Mouse (Mus musculus) frontal cortex, postnatal 10 days (tissue): Measurements from ENCODE around the gene Sla2.
A peak's percentile ranks its signal among the peaks of the same experiment; 100 is the strongest.
"Not testable (repeated sequence)": the region's sequence is repeated elsewhere in the genome, so short reads cannot be mapped to it uniquely, and the experiment has no call there.

ENCODE experiments used
- DNase-seq, 2 experiments: peaks; one replicate each; pipeline ENCODE4 v3.0.0; 2022; ENCODE audit warnings: low spot score in 2 of 2, mixed read lengths in 1 of 2

Sla2 gene

GRCm38 (mm10) chr2:156840301-156841027 lies 46.5 kb downstream of the Sla2 start:
- peak in 1 of 2 experiments; percentile 23 for DNase-seq

- DNase-seq = peak in 1 of 2 experiments; percentile 54
These were observed 47.4 kb downstream of the Sla2 start, which contains the start of gene Tgif2 for GRCm38 (mm10) chr2:156839319-156840191. TSS of gene Tgif2 (plus strand) at chr2:156840007.

GRCm38 (mm10) chr2:156838839-156839238 lies 48.2 kb downstream of the Sla2 start:
- no peak for DNase-seq

- DNase-seq = no peak
These were observed 52.7 kb downstream of the Sla2 start for GRCm38 (mm10) chr2:156834336-156834735.

- DNase-seq = not testable (repeated sequence)
These were observed 61.9 kb downstream of the Sla2 start for GRCm38 (mm10) chr2:156825128-156825527.
